Mouse (Mus musculus) ovary, adult 2 months (tissue): Measurements from ENCODE around the gene Mbtd1. TPM values are rescaled to one million over a fixed set of nuclear protein-coding genes. Genes with fewer than 3 reads are reported as not detected.

Source experiments
- polyA plus RNA-seq: library from polyadenylated mRNA; depleted of rRNA; stranded (reverse); fragments of >200 nt; gene quantifications from 2 replicates; pipeline ENCODE4 v1.2.3, GENCODE M21; 2012; rRNA removed

Gene Mbtd1
- 3.5 and 5.0 TPM in 2 replicates for polyA plus RNA-seq

GRCm38 (mm10) chr11:93885572-93886410 lies at the start of gene Mbtd1, which contains the start of gene Utp18:
Mbtd1 (plus strand) TSS chr11:93885852.
Utp18 (minus strand) TSS chr11:93885766.

GRCm38 (mm10) chr11:93956159-93956558 lies 70.5 kb downstream of the Mbtd1 start, which contains the start of gene Nme2:
Nme2 (minus strand) TSS chr11:93956259.

GRCm38 (mm10) chr11:93968005-93968847 lies 82.6 kb downstream of the Mbtd1 start, which contains the start of the genes Gm20390 and Nme1:
Gm20390 (minus strand) TSS chr11:93968293.
Nme1 (minus strand) TSS chr11:93968521.

GRCm38 (mm10) chr11:93995720-93996305 lies 110.2 kb downstream of the Mbtd1 start, which contains the start of gene Spag9:
Spag9 (plus strand) TSS chr11:93996091.

Other genes starting within 250 kb of the Mbtd1 start
- gene Utp18, start 86 bp upstream of the Mbtd1 start, polyA plus RNA-seq: 7.3 and 8.8 TPM in 2 replicates
- gene Nme2, start 70.4 kb downstream of the Mbtd1 start, polyA plus RNA-seq: 222 and 256 TPM in 2 replicates
- 14.2 and 14.7 TPM in 2 replicates for gene Gm20390, start 82.4 kb downstream of the Mbtd1 start, polyA plus RNA-seq
- 58.4 and 101 TPM in 2 replicates for gene Nme1, start 82.7 kb downstream of the Mbtd1 start, polyA plus RNA-seq
- gene Spag9, start 110.2 kb downstream of the Mbtd1 start, polyA plus RNA-seq: 46.4 and 64.9 TPM in 2 replicates